Mouse (Mus musculus) WW6 (cell line): Measurements from ENCODE around the gene Prl2c1.
"Not testable (repeated sequence)": the region's sequence is repeated elsewhere in the genome, so short reads cannot be mapped to it uniquely, and the experiment has no call there.

Source experiments
- DNase-seq: peaks from one replicate; pipeline ENCODE4 v3.0.0-alpha.2; 2013; ENCODE audit warnings: low read depth, low spot score

The Prl2c1 gene

GRCm38 (mm10) chr13:27849042-27849441 is at the start of gene Prl2c1:
Gene Prl2c1, plus strand, starts transcription at chr13:27849342.
- DNase-seq: no peak

- no peak for DNase-seq
Observed at GRCm38 (mm10) chr13:27801354-27801753, 47.8 kb upstream of the Prl2c1 start, which contains the start of gene Prl2a1. Gene Prl2a1, plus strand, starts transcription at chr13:27801654.

GRCm38 (mm10) chr13:27802765-27803164 is 46.4 kb upstream of the Prl2c1 start:
- no peak for DNase-seq

GRCm38 (mm10) chr13:27904236-27904635 is 55.1 kb downstream of the Prl2c1 start:
- not testable (repeated sequence) for DNase-seq
